Mouse (Mus musculus): Measurements from ENCODE around the gene Gmds. TPM values are rescaled to one million over a fixed set of nuclear protein-coding genes. Genes with fewer than 3 reads are reported as not detected.

Gene Gmds
- polyA plus RNA-seq, 1 experiment, result 10.6 TPM

- Histone ChIP-seq H3K27ac (ENCODE audit: insufficient read depth, low read length) (no peak overlapping the region), H3K4me3 (ENCODE audit: low read depth, low read length) (no peak overlapping the region), H3K9ac (ENCODE audit: low read depth, poor library complexity, severe bottlenecking) (no peak overlapping the region), H3K9me3 (replicated peaks; ENCODE audit: control insufficient read depth, insufficient read depth, low read length, poor library complexity, severe bottlenecking) (no peaks in the 10 kb centered on the region), H3K27me3 (ENCODE audit: control insufficient read depth, insufficient read depth, low read length, poor library complexity, severe bottlenecking) (no peaks in the 10 kb centered on the region), H3K4me1 (ENCODE audit: control insufficient read depth, insufficient read depth, low read length) (no peaks in the 10 kb centered on the region), H3K36me3 (ENCODE audit: control insufficient read depth, insufficient read depth, low read length, poor library complexity, severe bottlenecking) (no peaks in the 10 kb centered on the region)
- TF ChIP-seq CTCF (IDR thresholded peaks at IDR 0.05; ENCODE audit: low read depth, low read length) (no peak), EP300 (IDR thresholded peaks at IDR 0.05; ENCODE audit: insufficient read depth, low read depth, low read length) (no peak), POLR2A (IDR thresholded peaks at IDR 0.05; ENCODE audit: insufficient read depth, low read length) (no peak)
Observed at GRCm38 (mm10) chr13:31943482-31944275, 394.9 kb downstream of the Gmds start.

- no peaks in the 10 kb centered on the region for H3K36me3 ChIP-seq (ENCODE audit: control insufficient read depth, insufficient read depth, low read length, poor library complexity, severe bottlenecking)
- H3K9me3 ChIP-seq (replicated peaks; ENCODE audit: control insufficient read depth, insufficient read depth, low read length, poor library complexity, severe bottlenecking), result no peaks in the 10 kb centered on the region
- no peak overlapping the region for H3K4me3 ChIP-seq (ENCODE audit: low read depth, low read length)
- no peaks in the 10 kb centered on the region for H3K27me3 ChIP-seq (ENCODE audit: control insufficient read depth, insufficient read depth, low read length, poor library complexity, severe bottlenecking)
- no peak overlapping the region for H3K9ac ChIP-seq (ENCODE audit: low read depth, poor library complexity, severe bottlenecking)
- no peak overlapping the region for H3K27ac ChIP-seq (ENCODE audit: insufficient read depth, low read length)
- TF ChIP-seq EP300 (IDR thresholded peaks at IDR 0.05; ENCODE audit: insufficient read depth, low read depth, low read length) (no peak), CTCF (IDR thresholded peaks at IDR 0.05; ENCODE audit: low read depth, low read length) (no peak), POLR2A (IDR thresholded peaks at IDR 0.05; ENCODE audit: insufficient read depth, low read length) (no peak)
- no peaks in the 10 kb centered on the region for H3K4me1 ChIP-seq (ENCODE audit: control insufficient read depth, insufficient read depth, low read length)
Observed at GRCm38 (mm10) chr13:31929299-31929698, 409.2 kb downstream of the Gmds start.

- H3K27me3 ChIP-seq (ENCODE audit: control insufficient read depth, insufficient read depth, low read length, poor library complexity, severe bottlenecking), result no peaks in the 10 kb centered on the region
- no peaks in the 10 kb centered on the region for H3K9me3 ChIP-seq (replicated peaks; ENCODE audit: control insufficient read depth, insufficient read depth, low read length, poor library complexity, severe bottlenecking)
- no peak overlapping the region for H3K4me3 ChIP-seq (ENCODE audit: low read depth, low read length)
- H3K9ac ChIP-seq (ENCODE audit: low read depth, poor library complexity, severe bottlenecking), result no peak overlapping the region
- H3K27ac ChIP-seq (ENCODE audit: insufficient read depth, low read length), result no peak overlapping the region
- no peaks in the 10 kb centered on the region for H3K4me1 ChIP-seq (ENCODE audit: control insufficient read depth, insufficient read depth, low read length)
- H3K36me3 ChIP-seq (ENCODE audit: control insufficient read depth, insufficient read depth, low read length, poor library complexity, severe bottlenecking), result no peaks in the 10 kb centered on the region
- TF ChIP-seq POLR2A (IDR thresholded peaks at IDR 0.05; ENCODE audit: insufficient read depth, low read length) (no peak), CTCF (IDR thresholded peaks at IDR 0.05; ENCODE audit: low read depth, low read length) (no peak), EP300 (IDR thresholded peaks at IDR 0.05; ENCODE audit: insufficient read depth, low read depth, low read length) (no peak)
Observed at GRCm38 (mm10) chr13:31926599-31926998, 411.9 kb downstream of the Gmds start.

DNA sequence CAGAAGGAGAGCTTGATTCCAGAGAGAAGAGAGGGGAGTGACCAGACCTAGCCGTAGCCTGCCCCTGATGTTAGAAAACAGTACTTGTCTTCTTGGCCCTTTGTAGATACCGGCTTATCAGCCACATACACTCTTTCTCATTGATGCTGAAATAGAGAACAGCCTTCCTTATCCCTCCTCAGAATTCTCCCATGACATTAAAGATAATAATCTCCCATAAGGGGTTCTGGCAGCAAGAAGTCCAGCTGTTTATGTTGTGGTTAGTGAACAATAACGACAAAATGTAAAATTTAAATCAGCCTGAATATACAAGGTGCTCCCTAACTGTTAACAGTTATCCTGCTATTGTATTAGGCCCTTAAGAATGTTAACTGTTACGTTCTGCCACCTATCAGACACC lies 414.0 kb downstream of the Gmds start:
- no peak overlapping the region for H3K9ac ChIP-seq (ENCODE audit: low read depth, poor library complexity, severe bottlenecking)
- TF ChIP-seq CTCF (IDR thresholded peaks at IDR 0.05; ENCODE audit: low read depth, low read length) (no peak), EP300 (IDR thresholded peaks at IDR 0.05; ENCODE audit: insufficient read depth, low read depth, low read length) (no peak), POLR2A (IDR thresholded peaks at IDR 0.05; ENCODE audit: insufficient read depth, low read length) (no peak)
- H3K27ac ChIP-seq (ENCODE audit: insufficient read depth, low read length), result no peak overlapping the region
- H3K27me3 ChIP-seq (ENCODE audit: control insufficient read depth, insufficient read depth, low read length, poor library complexity, severe bottlenecking), result no peaks in the 10 kb centered on the region
- no peak overlapping the region for H3K4me3 ChIP-seq (ENCODE audit: low read depth, low read length)
- H3K9me3 ChIP-seq (replicated peaks; ENCODE audit: control insufficient read depth, insufficient read depth, low read length, poor library complexity, severe bottlenecking), result no peaks in the 10 kb centered on the region
- H3K4me1 ChIP-seq (ENCODE audit: control insufficient read depth, insufficient read depth, low read length), result no peaks in the 10 kb centered on the region
- H3K36me3 ChIP-seq (ENCODE audit: control insufficient read depth, insufficient read depth, low read length, poor library complexity, severe bottlenecking), result no peaks in the 10 kb centered on the region

- no peak for TF ChIP-seq CTCF (IDR thresholded peaks at IDR 0.05; ENCODE audit: low read depth, low read length)
- no peak for TF ChIP-seq POLR2A (IDR thresholded peaks at IDR 0.05; ENCODE audit: insufficient read depth, low read length)
- TF ChIP-seq EP300 (IDR thresholded peaks at IDR 0.05; ENCODE audit: insufficient read depth, low read depth, low read length), result no peak
- no peak overlapping the region for H3K4me3 ChIP-seq (ENCODE audit: low read depth, low read length)
- H3K9ac ChIP-seq (ENCODE audit: low read depth, poor library complexity, severe bottlenecking), result no peak overlapping the region
- H3K4me1 ChIP-seq (ENCODE audit: control insufficient read depth, insufficient read depth, low read length), result peaks cover 3% of the 10 kb centered on the region
- no peaks in the 10 kb centered on the region for H3K9me3 ChIP-seq (replicated peaks; ENCODE audit: control insufficient read depth, insufficient read depth, low read length, poor library complexity, severe bottlenecking)
- H3K27me3 ChIP-seq (ENCODE audit: control insufficient read depth, insufficient read depth, low read length, poor library complexity, severe bottlenecking), result no peaks in the 10 kb centered on the region
- no peak overlapping the region for H3K27ac ChIP-seq (ENCODE audit: insufficient read depth, low read length)
- no peaks in the 10 kb centered on the region for H3K36me3 ChIP-seq (ENCODE audit: control insufficient read depth, insufficient read depth, low read length, poor library complexity, severe bottlenecking)
Observed at GRCm38 (mm10) chr13:31919716-31920115, 418.8 kb downstream of the Gmds start.

DNA sequence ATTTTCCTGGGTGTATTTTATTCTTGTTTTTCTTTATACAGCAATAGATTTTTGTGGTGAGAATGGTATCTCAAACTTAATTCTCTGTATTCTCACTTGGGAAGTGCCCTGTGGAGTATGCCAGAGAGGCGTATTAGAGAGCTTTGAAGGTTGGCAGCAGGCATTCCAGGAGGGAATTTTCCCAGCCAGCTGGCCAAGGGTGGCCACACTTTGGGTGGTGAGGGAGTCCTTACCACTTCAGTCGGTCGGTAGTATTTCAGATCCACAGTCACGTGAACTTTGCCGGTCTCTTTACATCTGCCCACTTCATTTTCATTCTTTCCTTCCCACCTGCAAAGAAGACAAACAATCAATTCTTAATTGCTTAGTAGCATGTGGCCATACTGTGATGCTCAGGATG lies 421.2 kb downstream of the Gmds start:
- Histone ChIP-seq H3K27me3 (ENCODE audit: control insufficient read depth, insufficient read depth, low read length, poor library complexity, severe bottlenecking) (no peaks in the 10 kb centered on the region), H3K9me3 (replicated peaks; ENCODE audit: control insufficient read depth, insufficient read depth, low read length, poor library complexity, severe bottlenecking) (no peaks in the 10 kb centered on the region), H3K27ac (ENCODE audit: insufficient read depth, low read length) (no peak overlapping the region), H3K36me3 (ENCODE audit: control insufficient read depth, insufficient read depth, low read length, poor library complexity, severe bottlenecking) (no peaks in the 10 kb centered on the region), H3K4me3 (ENCODE audit: low read depth, low read length) (no peak overlapping the region), H3K4me1 (ENCODE audit: control insufficient read depth, insufficient read depth, low read length) (peaks cover 3% of the 10 kb centered on the region), H3K9ac (ENCODE audit: low read depth, poor library complexity, severe bottlenecking) (no peak overlapping the region)
- no peak for TF ChIP-seq POLR2A (IDR thresholded peaks at IDR 0.05; ENCODE audit: insufficient read depth, low read length)
- TF ChIP-seq CTCF (IDR thresholded peaks at IDR 0.05; ENCODE audit: low read depth, low read length), result no peak
- no peak for TF ChIP-seq EP300 (IDR thresholded peaks at IDR 0.05; ENCODE audit: insufficient read depth, low read depth, low read length)

Data from ES-Bruce4 (cell line).